Mouse (Mus musculus) left cerebral cortex, postnatal 4 days (tissue): ENCODE results near the gene Ptov1. TPM values are rescaled to one million over a fixed set of nuclear protein-coding genes. Genes with fewer than 3 reads are reported as not detected.

Experiments used
- DNase-seq: peaks from one replicate; pipeline ENCODE4 v3.0.0-alpha.2; 2022
- intact Hi-C: fragments of 180-260 bp; cut with DNase I; formaldehyde crosslinking; loops from one replicate; pipeline ENCODE4 v1.15.1; 2025
- total RNA-seq, 2 experiments: library from RNA; stranded (reverse); gene quantifications; 2 replicates each; pipeline ENCODE4 v1.2.3; 2021

The Ptov1 gene
- total RNA-seq, 2 experiments from 2014 or later = 423 to 428 TPM

GRCm38 (mm10) chr7:44860576-44861428 lies 8.8 kb downstream of the Ptov1 start:
- DNase-seq = peak; percentile 86
- intact Hi-C loops = no loop called here

GRCm38 (mm10) chr7:44859896-44860295 lies 9.7 kb downstream of the Ptov1 start:
- no peak for DNase-seq
- intact Hi-C loops = no loop called here

GRCm38 (mm10) chr7:44857905-44858304 lies 11.7 kb downstream of the Ptov1 start:
- intact Hi-C loops = no loop called here
- no peak for DNase-seq

GRCm38 (mm10) chr7:44857042-44857552 lies 12.5 kb downstream of the Ptov1 start, which contains the start of gene Pnkp:
Pnkp (plus strand) TSS chr7:44857139.
- intact Hi-C loops = no loop called here
- DNase-seq = peak; percentile 83

- no peak for DNase-seq
- intact Hi-C loops = no loop called here
Measured at GRCm38 (mm10) chr7:44856265-44856916, 13.2 kb downstream of the Ptov1 start.

- intact Hi-C loops = no loop called here
- no peak for DNase-seq
Measured at GRCm38 (mm10) chr7:44855036-44855435, 14.6 kb downstream of the Ptov1 start.

- peak; percentile 81 for DNase-seq
- intact Hi-C loops = no loop called here
Measured at GRCm38 (mm10) chr7:44854356-44855031, 15.1 kb downstream of the Ptov1 start.

- intact Hi-C loops = no loop called here
- no peak for DNase-seq
Measured at GRCm38 (mm10) chr7:44853596-44854355, 15.8 kb downstream of the Ptov1 start.

- DNase-seq = no peak
- intact Hi-C loops = no loop called here
Measured at GRCm38 (mm10) chr7:44853065-44853464, 16.5 kb downstream of the Ptov1 start.

GRCm38 (mm10) chr7:44852259-44853027 lies 17.1 kb downstream of the Ptov1 start:
- no peak for DNase-seq
- intact Hi-C loops = no loop called here

- DNase-seq = no peak
- intact Hi-C loops = no loop called here
Measured at GRCm38 (mm10) chr7:44851625-44852234, 17.9 kb downstream of the Ptov1 start.

- DNase-seq = no peak
- intact Hi-C loops = no loop called here
Measured at GRCm38 (mm10) chr7:44850789-44851624, 18.6 kb downstream of the Ptov1 start.

- intact Hi-C loops = no loop called here
- peak; percentile 88 for DNase-seq
Measured at GRCm38 (mm10) chr7:44850146-44850545, 19.4 kb downstream of the Ptov1 start.

- peak; percentile 92 for DNase-seq
- intact Hi-C loops = no loop called here
Measured at GRCm38 (mm10) chr7:44849416-44850111, 20.0 kb downstream of the Ptov1 start.

GRCm38 (mm10) chr7:44848561-44849415 lies 20.8 kb downstream of the Ptov1 start, which contains the start of the genes Akt1s1 and Tbc1d17:
Akt1s1 (plus strand) TSS chr7:44848991.
Tbc1d17 (minus strand) TSS chr7:44849079.
- intact Hi-C loops = no loop called here
- peak; percentile 99 for DNase-seq

- DNase-seq = no peak
- intact Hi-C loops = no loop called here
Measured at GRCm38 (mm10) chr7:44847772-44848171, 21.8 kb downstream of the Ptov1 start.

GRCm38 (mm10) chr7:44846804-44847203 lies 22.8 kb downstream of the Ptov1 start:
- intact Hi-C loops = no loop called here

More at GRCm38 (mm10) chr7:44846804-44847203, 22.8 kb downstream of the Ptov1 start:
- no peak for DNase-seq
